Mouse (Mus musculus) liver, embryonic 13.5 days (tissue): ENCODE measurements around the gene Eddm3b. TPM values are rescaled to one million over a fixed set of nuclear protein-coding genes. Genes with fewer than 3 reads are reported as not detected.

Source experiments
- ATAC-seq: fragments of 200-750 bp; cut with Nextera tagmentation; 2 replicates; pipeline ENCODE4 v1.8.0; 2017; ENCODE audit warnings: low read depth, mild to moderate bottlenecking, moderate number of reproducible peaks, moderate library complexity
- DNase-seq: peaks from one replicate; pipeline ENCODE4 v3.0.0; 2022
- H3K27ac ChIP-seq: fragments of 300-500 bp; sonication (generic); 2 replicates; pipeline ENCODE4 v1.5.1; 2015; ENCODE audit warnings: moderate library complexity, mild to moderate bottlenecking, inconsistent platforms
- H3K27me3 ChIP-seq: fragments of 300-500 bp; sonication (generic); 2 replicates; pipeline ENCODE4 v1.6.1; 2015; ENCODE audit warnings: mild to moderate bottlenecking, inconsistent platforms
- H3K36me3 ChIP-seq: fragments of 300-500 bp; sonication (generic); 2 replicates; pipeline ENCODE4 v1.6.1; 2015; ENCODE audit warnings: mild to moderate bottlenecking, inconsistent platforms
- H3K4me1 ChIP-seq: fragments of 300-500 bp; sonication (generic); replicated peaks from 2 replicates; pipeline ENCODE4 v1.6.1; 2015; ENCODE audit warnings: inconsistent platforms
- H3K4me2 ChIP-seq: fragments of 300-500 bp; sonication (generic); 2 replicates; pipeline ENCODE4 v1.6.1; 2015; ENCODE audit warnings: inconsistent platforms, mild to moderate bottlenecking, moderate library complexity
- H3K4me3 ChIP-seq: fragments of 300-500 bp; sonication (generic); replicated peaks from 2 replicates; pipeline ENCODE4 v1.5.1; 2015; ENCODE audit warnings: mild to moderate bottlenecking, inconsistent platforms
- H3K9ac ChIP-seq: fragments of 300-500 bp; sonication (generic); 2 replicates; pipeline ENCODE4 v1.6.1; 2015; ENCODE audit warnings: mild to moderate bottlenecking, inconsistent platforms
- H3K9me3 ChIP-seq: fragments of 300-500 bp; sonication (generic); replicated peaks from 2 replicates; pipeline ENCODE4 v1.6.1; 2016; ENCODE audit warnings: inconsistent platforms
- WGBS: fragments of 180-500 bp; shearing (Covaris S2); methylation state at CpG from one replicate; pipeline ENCODE4 v1.1.7; 2015; ENCODE audit not compliant: insufficient replicate concordance; 5-methylcytosine and 5-hydroxymethylcytosine counted together
- polyA plus RNA-seq: library from polyadenylated mRNA; unstranded; fragments of >200 nt; fragmentation: Nextera tagmentation; extraction: Ambion mirVana; gene quantifications from 2 replicates; pipeline ENCODE4 v1.2.1, GENCODE M21; 2015

Eddm3b gene
- polyA plus RNA-seq: not detected in 2 replicates

GRCm38 (mm10) chr14:51113916-51114560 is at the start of gene Eddm3b:
Gene Eddm3b, plus strand, starts transcription at chr14:51114426.
- Histone ChIP-seq H3K27me3 (no peaks in the 10 kb centered on the region), H3K4me1 (peaks cover 8% of the 10 kb centered on the region), H3K9me3 (no peaks in the 10 kb centered on the region; the same call in 1 of the 2 replicates), H3K9ac (no peak within 1 kb of the TSS), H3K27ac (no peak within 1 kb of the TSS), H3K4me2 (no peak within 1 kb of the TSS), H3K36me3 (no peaks in the 10 kb centered on the region), H3K4me3 (no peak within 1 kb of the TSS)
- DNase-seq (no peak), ATAC-seq (no peak)
- WGBS: 56% methylated on average over 12 of the region's 12 CpGs

- Histone ChIP-seq H3K4me1 (peaks cover 11% of the 10 kb centered on the region), H3K27me3 (0 out of 2 replicates have a peak, but pooled peaks cover 14% of the 10 kb centered on the region), H3K27ac (no peak overlapping the region), H3K4me2 (no peak overlapping the region), H3K4me3 (no peak overlapping the region), H3K36me3 (no peaks in the 10 kb centered on the region), H3K9ac (no peak overlapping the region), H3K9me3 (no peaks in the 10 kb centered on the region)
- DNase-seq (no peak), ATAC-seq (no peak)
- 79% methylated on average over 5 of the region's 5 CpGs for WGBS
These were observed 45.3 kb upstream of the Eddm3b start for GRCm38 (mm10) chr14:51068956-51069355.

DNA sequence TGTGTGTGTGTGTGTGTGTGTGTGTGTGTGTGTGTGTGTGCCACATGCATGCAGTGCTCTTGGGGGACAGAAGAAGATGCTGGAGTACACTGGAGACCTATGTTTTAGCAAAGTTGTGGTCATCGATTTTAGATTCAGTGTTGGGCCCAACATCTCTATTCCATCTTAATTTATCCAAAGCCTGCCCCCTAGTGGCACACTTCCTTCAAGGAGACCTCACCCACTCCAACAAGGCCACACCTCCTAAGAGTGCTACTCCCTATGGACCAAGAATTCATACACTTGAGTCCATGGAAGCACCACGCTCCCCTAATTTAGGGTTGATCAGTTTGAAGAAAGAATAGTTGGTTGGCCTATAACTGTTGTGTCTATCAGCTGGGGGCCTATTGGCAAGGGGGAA is 44.6 kb upstream of the Eddm3b start:
- H3K9ac ChIP-seq: no peak overlapping the region
- ATAC-seq (no peak), DNase-seq (peak; percentile 48)
- 65% methylated on average over 2 of the region's 2 CpGs for WGBS
- H3K4me3 ChIP-seq: no peak overlapping the region
- 0 out of 2 replicates have a peak, but pooled peaks cover 15% of the 10 kb centered on the region for H3K27me3 ChIP-seq
- H3K9me3 ChIP-seq: no peaks in the 10 kb centered on the region
- no peaks in the 10 kb centered on the region for H3K36me3 ChIP-seq
- H3K27ac ChIP-seq: no peak overlapping the region
- H3K4me2 ChIP-seq: no peak overlapping the region
- H3K4me1 ChIP-seq: peaks cover 9% of the 10 kb centered on the region

- Histone ChIP-seq H3K4me2 (no peak within 1 kb of the TSS), H3K4me3 (no peak within 1 kb of the TSS), H3K36me3 (no peaks in the 10 kb centered on the region), H3K9me3 (no peaks in the 10 kb centered on the region), H3K4me1 (no peaks in the 10 kb centered on the region; the same call in 1 of the 2 replicates), H3K27me3 (peaks cover 25% of the 10 kb centered on the region; the same call in 1 of the 2 replicates), H3K27ac (no peak within 1 kb of the TSS), H3K9ac (no peak within 1 kb of the TSS)
- WGBS: 73% methylated on average over 3 of the region's 3 CpGs
- ATAC-seq (no peak), DNase-seq (no peak)
These were observed 39.9 kb upstream of the Eddm3b start, which contains the start of gene Olfr750 for GRCm38 (mm10) chr14:51074335-51074734. Gene Olfr750, minus strand, starts transcription at chr14:51074435.

GRCm38 (mm10) chr14:51079180-51079579 is 35.0 kb upstream of the Eddm3b start:
- Histone ChIP-seq H3K9ac (no peak overlapping the region), H3K27me3 (peaks cover 53% of the 10 kb centered on the region), H3K4me3 (no peak overlapping the region), H3K4me2 (no peak overlapping the region), H3K4me1 (peaks cover 21% of the 10 kb centered on the region), H3K27ac (no peak overlapping the region), H3K36me3 (no peaks in the 10 kb centered on the region), H3K9me3 (no peaks in the 10 kb centered on the region)
- WGBS: 55% methylated on average over 1 of the region's 1 CpGs
- DNase-seq: no peak
- ATAC-seq: no peak

DNA sequence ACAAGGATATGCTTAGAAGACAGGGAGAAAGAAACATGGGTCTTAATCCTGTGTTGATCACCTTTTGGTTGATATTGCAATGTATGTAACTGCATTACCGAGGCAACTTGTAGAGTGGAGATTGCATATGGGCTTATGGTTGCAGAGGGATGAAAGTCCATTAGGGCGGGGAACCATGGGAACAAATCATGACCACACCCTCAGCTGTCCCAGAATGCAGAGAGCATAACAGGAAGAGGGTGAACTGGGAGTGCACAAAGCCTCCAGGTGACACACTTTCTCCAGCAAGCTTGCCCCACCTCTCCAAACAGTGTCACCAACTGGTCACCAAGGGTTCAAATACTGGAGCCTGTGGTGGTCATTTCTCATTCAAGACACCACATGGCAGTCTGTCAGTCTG is 33.2 kb upstream of the Eddm3b start:
- Histone ChIP-seq H3K9ac (no peak overlapping the region), H3K27ac (no peak overlapping the region), H3K4me3 (no peak overlapping the region), H3K27me3 (peaks cover 46% of the 10 kb centered on the region), H3K9me3 (no peaks in the 10 kb centered on the region), H3K4me2 (no peak overlapping the region), H3K36me3 (no peaks in the 10 kb centered on the region), H3K4me1 (peaks cover 40% of the 10 kb centered on the region)
- WGBS: 58% methylated on average over 2 of the region's 2 CpGs
- ATAC-seq (no peak), DNase-seq (no peak)

GRCm38 (mm10) chr14:51082599-51083581 is 31.3 kb upstream of the Eddm3b start:
- H3K27ac ChIP-seq: no peak overlapping the region
- peak; percentile 74 for ATAC-seq

GRCm38 (mm10) chr14:51083805-51084204 is 30.4 kb upstream of the Eddm3b start:
- Histone ChIP-seq H3K27ac (no peak overlapping the region), H3K9ac (peak overlapping the region; percentile 27; the same call in 1 of the 2 replicates), H3K36me3 (no peaks in the 10 kb centered on the region), H3K4me3 (peak overlapping the region; percentile 62), H3K4me1 (peaks cover 62% of the 10 kb centered on the region), H3K27me3 (peaks cover 46% of the 10 kb centered on the region), H3K4me2 (peak overlapping the region; percentile 75), H3K9me3 (no peaks in the 10 kb centered on the region)
- 8% methylated on average over 7 of the region's 7 CpGs for WGBS
- no peak for DNase-seq
- ATAC-seq: no peak

More at GRCm38 (mm10) chr14:51082599-51083581, 31.3 kb upstream of the Eddm3b start:
- H3K4me3 ChIP-seq: peak overlapping the region; percentile 62
- 1% methylated on average over 40 of the region's 40 CpGs for WGBS
- H3K9ac ChIP-seq: peak overlapping the region; percentile 59
- DNase-seq: peak; percentile 63
- H3K4me1 ChIP-seq: peaks cover 55% of the 10 kb centered on the region
- H3K9me3 ChIP-seq: no peaks in the 10 kb centered on the region
- peak overlapping the region; percentile 75 for H3K4me2 ChIP-seq
- H3K36me3 ChIP-seq: no peaks in the 10 kb centered on the region
- H3K27me3 ChIP-seq: peaks cover 46% of the 10 kb centered on the region

DNA sequence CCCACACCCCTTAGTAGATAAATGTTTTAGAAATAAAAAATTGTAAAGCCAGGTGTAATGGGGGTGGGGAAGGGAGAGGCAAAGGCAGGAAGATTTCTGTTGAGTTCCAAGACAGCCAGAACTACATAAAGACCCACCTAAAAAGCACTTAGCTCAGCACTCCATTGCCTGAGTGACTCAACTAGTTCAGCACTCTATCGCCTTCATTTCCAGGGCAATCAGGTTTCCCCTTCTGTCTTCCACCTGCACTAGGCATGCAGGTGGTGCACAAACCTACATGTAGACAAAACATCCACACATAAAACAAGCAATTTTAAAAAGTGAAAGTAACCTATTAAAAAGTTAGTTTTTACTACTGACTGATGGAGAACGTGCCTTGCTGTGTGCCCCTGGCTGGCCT is 29.1 kb upstream of the Eddm3b start:
- Histone ChIP-seq H3K36me3 (no peaks in the 10 kb centered on the region), H3K27me3 (peaks cover 34% of the 10 kb centered on the region), H3K4me3 (no peak overlapping the region), H3K9ac (no peak overlapping the region), H3K4me1 (peaks cover 65% of the 10 kb centered on the region), H3K4me2 (peak overlapping the region; percentile 75), H3K9me3 (no peaks in the 10 kb centered on the region), H3K27ac (no peak overlapping the region)
- 72% methylated on average over 2 of the region's 2 CpGs for WGBS
- no peak for DNase-seq
- no peak for ATAC-seq

GRCm38 (mm10) chr14:51085911-51086310 is 28.3 kb upstream of the Eddm3b start:
- Histone ChIP-seq H3K27me3 (peaks cover 28% of the 10 kb centered on the region), H3K27ac (no peak overlapping the region), H3K4me1 (peaks cover 71% of the 10 kb centered on the region), H3K9ac (no peak overlapping the region), H3K9me3 (no peaks in the 10 kb centered on the region), H3K4me3 (no peak overlapping the region), H3K36me3 (no peaks in the 10 kb centered on the region), H3K4me2 (no peak overlapping the region)
- ATAC-seq (no peak), DNase-seq (no peak)
- WGBS: 59% methylated on average over 4 of the region's 4 CpGs

GRCm38 (mm10) chr14:51087762-51088161 is 26.5 kb upstream of the Eddm3b start:
- DNase-seq (no peak), ATAC-seq (no peak)
- Histone ChIP-seq H3K4me3 (peak overlapping the region; percentile 75), H3K9ac (peak overlapping the region; percentile 71), H3K36me3 (no peaks in the 10 kb centered on the region), H3K9me3 (no peaks in the 10 kb centered on the region), H3K27ac (no peak overlapping the region), H3K4me1 (peaks cover 81% of the 10 kb centered on the region), H3K4me2 (peak overlapping the region; percentile 86), H3K27me3 (peaks cover 12% of the 10 kb centered on the region)
- 13% methylated on average over 9 of the region's 9 CpGs for WGBS
